Mouse (Mus musculus): Measurements from ENCODE around the gene Gm4491. TPM values are rescaled to one million over a fixed set of nuclear protein-coding genes. Genes with fewer than 3 reads are reported as not detected.

The Gm4491 gene
- total RNA-seq (2021), result under 1 TPM in 1 of 2 experiments, not detected in 1; 0.94 TPM

DNA sequence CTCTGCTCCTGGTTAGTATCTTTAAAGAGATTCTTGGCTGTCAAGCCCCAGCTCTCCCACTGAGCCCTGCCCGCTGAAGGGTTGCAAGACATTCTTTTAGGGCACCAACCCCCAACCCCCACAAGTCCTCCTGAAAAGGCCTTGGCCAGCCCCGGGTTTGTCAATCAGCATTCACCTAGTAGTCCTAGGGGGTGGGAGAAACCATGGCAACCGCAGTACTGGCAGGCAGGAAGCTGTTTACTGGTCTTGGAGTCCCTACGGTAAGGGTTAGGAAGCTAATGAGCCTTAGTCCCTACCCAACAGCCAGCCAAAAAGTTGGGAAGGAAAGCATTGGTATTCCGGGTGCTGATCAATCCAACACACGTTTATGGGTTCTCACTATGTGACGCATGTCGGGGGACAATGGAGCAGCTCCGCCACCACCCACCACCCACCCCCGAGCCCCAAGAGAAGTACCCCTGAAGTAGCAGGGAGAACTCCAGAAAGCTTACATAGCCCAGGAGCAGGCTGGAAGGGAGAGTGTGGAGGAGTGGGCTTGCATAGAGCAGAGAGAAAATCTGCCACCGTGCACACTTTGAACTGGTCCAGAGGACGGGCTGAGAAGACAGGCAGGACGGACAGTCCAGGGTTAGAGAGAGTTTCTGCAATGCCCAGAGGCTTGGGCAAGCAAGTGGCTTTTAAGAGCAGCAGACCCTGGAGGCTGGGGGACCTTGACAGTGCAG is at the start of gene Gm4491:
Gm4491 (minus strand) TSS at position 61 of the 722 bp plus-strand sequence.
- intact Hi-C loops (cut with DNase I), result no loop called here
- DNase-seq (ENCODE audit: extremely low spot score in 1 of 2, low spot score in 2 of 2), result peak; percentile 62 to 63

GRCm38 (mm10) chr14:57161833-57162232 is 46.1 kb upstream of the Gm4491 start:
- no peak for DNase-seq (ENCODE audit: extremely low spot score in 1 of 2, low spot score in 2 of 2)
- intact Hi-C loops (cut with DNase I), result no loop called here

GRCm38 (mm10) chr14:57161201-57161600 is 45.5 kb upstream of the Gm4491 start:
- peak; percentile 42 to 74 for DNase-seq (ENCODE audit: extremely low spot score in 1 of 2, low spot score in 2 of 2)
- intact Hi-C loops (cut with DNase I), result no loop called here

GRCm38 (mm10) chr14:57154916-57155315 is 39.2 kb upstream of the Gm4491 start:
- intact Hi-C loops (cut with DNase I), result no loop called here
- DNase-seq (ENCODE audit: extremely low spot score in 1 of 2, low spot score in 2 of 2), result peak in 1 of 2 experiments; percentile 6

GRCm38 (mm10) chr14:57145741-57146140 is 30.1 kb upstream of the Gm4491 start:
- no peak for DNase-seq (ENCODE audit: extremely low spot score in 1 of 2, low spot score in 2 of 2)

DNA sequence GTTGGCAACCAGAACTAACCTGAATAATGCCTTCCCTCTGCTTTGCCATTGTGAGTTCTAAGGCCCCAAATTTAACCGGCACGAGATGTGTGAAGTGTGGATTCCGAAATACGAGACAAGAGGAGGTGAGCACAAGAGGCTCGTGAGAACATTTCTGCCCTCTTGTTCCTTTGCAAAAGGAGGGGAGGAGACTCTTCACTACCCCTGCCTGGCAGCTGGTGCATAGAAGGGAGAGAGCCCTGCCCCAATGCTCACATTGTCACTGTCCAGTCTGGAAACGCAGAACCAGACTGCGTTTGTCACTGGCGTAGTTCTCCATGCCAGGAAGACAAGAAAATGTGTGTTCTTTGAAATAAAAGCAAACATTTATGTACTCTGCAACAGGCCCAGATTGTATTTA is 19.6 kb upstream of the Gm4491 start:
- no peak for DNase-seq (ENCODE audit: extremely low spot score in 1 of 2, low spot score in 2 of 2)
- intact Hi-C loops (cut with DNase I), result no loop called here

More at GRCm38 (mm10) chr14:57145741-57146140, 30.1 kb upstream of the Gm4491 start:
- intact Hi-C loops (cut with DNase I), result no loop called here

DNA sequence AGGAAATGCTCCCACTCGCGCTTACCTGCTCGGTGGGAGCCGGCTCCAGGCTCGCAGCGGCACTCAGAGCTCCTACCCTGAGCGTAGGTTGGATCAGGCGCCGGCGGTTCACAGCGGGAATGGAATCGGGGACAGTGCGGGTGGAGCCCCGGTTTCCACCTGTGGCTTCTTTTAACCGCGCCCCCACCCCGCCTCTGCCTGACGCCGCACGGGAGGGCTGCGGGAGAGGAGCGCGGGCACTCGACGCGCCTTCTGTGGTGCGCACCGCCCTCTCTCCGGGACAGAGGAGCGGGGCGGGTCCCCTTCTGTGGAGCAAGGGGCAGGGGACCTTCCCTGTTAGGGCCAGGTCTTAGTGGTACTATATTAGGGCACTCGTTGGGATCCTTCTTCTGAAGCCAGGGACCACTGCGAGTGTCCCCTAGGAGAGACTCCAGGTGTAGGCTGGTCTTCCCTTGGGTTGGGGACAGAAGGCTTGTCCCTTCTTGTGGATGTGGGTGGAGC is 17.5 kb upstream of the Gm4491 start, which contains the start of gene Gjb6:
Gjb6 (minus strand) TSS at position 451 of the 501 bp plus-strand sequence.
- intact Hi-C loops (cut with DNase I), result no loop called here
- peak in 1 of 2 experiments; percentile 54 for DNase-seq (ENCODE audit: extremely low spot score in 1 of 2, low spot score in 2 of 2)

DNA sequence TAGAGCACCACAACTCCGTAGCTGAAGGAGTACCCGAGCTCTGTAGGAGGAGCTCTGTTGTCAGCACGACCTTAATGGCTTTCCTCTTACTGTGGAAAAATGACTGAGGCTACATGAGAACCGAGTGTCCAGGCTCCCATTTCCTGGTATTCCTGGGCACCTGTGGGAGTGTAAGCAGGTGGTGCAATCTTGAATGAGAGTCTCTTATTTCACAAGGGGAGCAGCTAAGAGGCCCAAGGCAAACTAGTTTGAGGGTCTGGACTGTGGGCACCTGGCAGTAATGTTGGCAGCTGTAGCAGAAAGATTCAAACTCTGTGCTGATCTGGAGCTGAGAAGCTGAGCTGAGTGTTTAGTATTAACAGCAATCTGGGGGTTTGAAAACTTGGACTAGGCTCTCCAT is 11.7 kb upstream of the Gm4491 start:
- no peak for DNase-seq (ENCODE audit: extremely low spot score in 1 of 2, low spot score in 2 of 2)
- intact Hi-C loops (cut with DNase I), result no loop called here

GRCm38 (mm10) chr14:57122295-57122694 is 6.6 kb upstream of the Gm4491 start:
- DNase-seq (ENCODE audit: extremely low spot score in 1 of 2, low spot score in 2 of 2), result no peak
- intact Hi-C loops (cut with DNase I), result no loop called here

GRCm38 (mm10) chr14:57109194-57109593 is 6.5 kb downstream of the Gm4491 start:
- peak in 1 of 2 experiments; percentile 38 for DNase-seq (ENCODE audit: extremely low spot score in 1 of 2, low spot score in 2 of 2)
- intact Hi-C loops (cut with DNase I), result loop anchor here (5.0 kb wide), 1 partner anchor 298 kb away; no protein-coding TSS in a partner anchor

DNA sequence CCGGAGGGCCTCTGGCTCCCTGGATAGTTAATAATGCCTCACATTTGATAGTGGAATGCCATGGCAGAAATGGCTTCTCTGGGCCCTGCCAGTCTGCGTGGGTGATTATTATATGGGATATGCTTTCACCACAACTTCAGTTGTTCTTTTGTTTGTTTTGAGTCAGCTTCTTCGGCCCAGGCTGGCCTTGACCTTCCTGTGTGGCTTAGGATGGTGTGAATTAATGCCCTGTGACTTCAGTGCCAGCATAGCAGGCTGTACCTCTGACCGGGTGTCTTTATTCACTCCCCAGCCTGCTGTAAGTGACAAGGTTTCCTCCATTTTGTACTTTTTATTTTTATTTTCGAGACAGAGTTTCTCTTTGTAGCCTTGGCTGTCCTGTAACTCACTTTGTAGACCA is 7.8 kb downstream of the Gm4491 start:
- intact Hi-C loops (cut with DNase I), result loop anchor here (5.0 kb wide), 1 partner anchor 299 kb away; no protein-coding TSS in a partner anchor
- DNase-seq (ENCODE audit: extremely low spot score in 1 of 2, low spot score in 2 of 2), result no peak

DNA sequence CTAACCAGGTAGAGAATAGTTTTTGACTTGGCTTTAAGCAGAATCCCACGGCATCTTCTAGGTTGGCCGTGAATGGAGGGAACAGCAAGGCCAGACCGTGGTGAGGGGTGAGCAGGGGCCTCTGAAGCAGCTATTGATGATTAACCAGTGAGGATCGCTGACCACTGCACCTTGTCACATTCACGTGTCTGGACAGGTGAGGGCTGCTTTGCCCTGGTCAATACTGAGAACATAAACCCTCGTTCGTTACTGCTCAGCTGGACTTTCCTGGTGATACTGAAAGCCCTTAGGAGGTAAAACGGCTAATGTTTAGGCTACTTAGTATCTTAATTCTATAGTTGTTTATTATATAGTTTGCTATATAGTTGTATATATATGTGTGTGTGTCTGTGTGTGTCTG is 8.6 kb downstream of the Gm4491 start:
- intact Hi-C loops (cut with DNase I), result loop anchor here (5.0 kb wide), 1 partner anchor 300 kb away; no protein-coding TSS in a partner anchor
- DNase-seq (ENCODE audit: extremely low spot score in 1 of 2, low spot score in 2 of 2), result no peak

- DNase-seq (ENCODE audit: extremely low spot score in 1 of 2, low spot score in 2 of 2), result no peak
- intact Hi-C loops (cut with DNase I), result loop anchor here (5.0 kb wide), 1 partner anchor 302 kb away; no protein-coding TSS in a partner anchor
These were observed 10.0 kb downstream of the Gm4491 start for GRCm38 (mm10) chr14:57105721-57106120.

- no peak for DNase-seq (ENCODE audit: extremely low spot score in 1 of 2, low spot score in 2 of 2)
- intact Hi-C loops (cut with DNase I), result loop anchor here (5.0 kb wide), 1 partner anchor 302 kb away; no protein-coding TSS in a partner anchor
These were observed 10.6 kb downstream of the Gm4491 start for GRCm38 (mm10) chr14:57105111-57105510.

- intact Hi-C loops (cut with DNase I), result loop anchor here (5.0 kb wide), 1 partner anchor 303 kb away; no protein-coding TSS in a partner anchor
- DNase-seq (ENCODE audit: extremely low spot score in 1 of 2, low spot score in 2 of 2), result peak in 1 of 2 experiments; percentile 67
These were observed 11.3 kb downstream of the Gm4491 start, which contains the start of gene Gjb2 for GRCm38 (mm10) chr14:57104106-57105023. TSS of gene Gjb2 (minus strand) at chr14:57104702.

DNA sequence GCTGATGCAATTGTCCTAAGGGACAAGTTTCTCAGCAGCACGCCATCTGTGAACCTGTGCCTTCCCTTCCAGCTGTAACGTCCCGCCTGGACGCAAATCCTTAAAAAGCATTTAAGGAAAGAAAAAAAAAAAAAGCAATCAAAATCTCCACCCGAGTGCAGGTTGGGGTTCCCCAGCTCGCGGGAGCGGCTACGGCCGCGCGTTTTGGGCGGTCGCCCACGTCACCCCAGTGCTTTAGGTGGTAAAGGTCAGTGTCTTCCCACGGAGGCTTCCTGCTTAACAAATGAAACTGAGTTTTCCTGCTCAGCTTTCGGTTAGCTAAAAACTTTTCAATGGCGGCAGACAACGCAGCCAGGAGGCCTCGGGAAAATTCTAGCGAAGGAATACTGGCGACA is 12.0 kb downstream of the Gm4491 start:
- intact Hi-C loops (cut with DNase I), result no loop called here
- DNase-seq (ENCODE audit: extremely low spot score in 1 of 2, low spot score in 2 of 2), result no peak

GRCm38 (mm10) chr14:57103121-57103520 is 12.6 kb downstream of the Gm4491 start:
- no peak for DNase-seq (ENCODE audit: extremely low spot score in 1 of 2, low spot score in 2 of 2)
- intact Hi-C loops (cut with DNase I), result no loop called here

DNA sequence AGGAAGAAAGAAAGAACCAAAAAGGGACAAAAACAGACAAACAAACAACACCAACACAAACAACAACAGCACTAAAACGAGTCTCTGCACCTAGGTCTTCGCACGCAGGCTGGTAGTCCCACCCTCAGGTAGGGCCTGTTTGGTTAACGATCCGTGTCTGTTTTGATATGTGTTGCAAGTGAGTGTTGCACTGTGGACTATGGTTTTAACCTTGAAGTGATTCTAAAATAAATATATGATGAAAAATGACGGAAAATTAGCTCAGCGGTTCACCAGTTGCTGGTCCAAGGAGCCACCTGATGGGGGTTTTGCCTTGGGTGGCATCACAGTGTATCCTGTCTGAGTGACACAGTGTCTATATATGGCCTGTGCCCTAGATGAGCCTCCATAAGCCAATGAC is 14.1 kb downstream of the Gm4491 start:
- intact Hi-C loops (cut with DNase I), result no loop called here
- DNase-seq (ENCODE audit: extremely low spot score in 1 of 2, low spot score in 2 of 2), result no peak

DNA sequence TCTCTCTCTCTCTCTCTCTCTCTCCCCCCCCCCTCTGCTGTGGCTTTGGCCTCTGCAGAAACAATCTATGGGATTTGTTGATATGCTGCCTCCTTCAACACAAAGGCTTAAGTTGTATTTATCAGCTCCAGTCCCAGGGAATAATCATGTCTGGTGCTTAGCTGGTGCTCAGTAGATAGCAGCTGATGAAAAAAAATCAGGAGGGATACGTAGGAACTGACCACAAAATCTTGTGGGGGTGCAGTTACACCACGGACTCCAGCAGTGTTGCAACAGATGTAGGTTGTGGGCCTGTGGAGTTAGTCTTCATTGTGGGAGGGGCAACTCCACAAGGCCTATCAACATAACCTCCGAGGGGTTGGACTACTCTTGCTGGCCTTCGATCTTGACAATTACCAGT is 19.8 kb downstream of the Gm4491 start:
- no peak for DNase-seq (ENCODE audit: extremely low spot score in 1 of 2, low spot score in 2 of 2)
- intact Hi-C loops (cut with DNase I), result no loop called here
